Mouse (Mus musculus): ENCODE measurements at regions not wholly inside any gene's neighbourhood (a gene's known extent, or its start where the extent isn't known, plus 50 kb on each side); places are given as distances from the start of the nearest gene placed in this dataset.

GRCm38 (mm10) chr2:30525295-30525694, 51.3 kb upstream of the Ier5l start:
- DNase-seq (ENCODE audit: extremely low read depth, low read depth) = no peak

DNA sequence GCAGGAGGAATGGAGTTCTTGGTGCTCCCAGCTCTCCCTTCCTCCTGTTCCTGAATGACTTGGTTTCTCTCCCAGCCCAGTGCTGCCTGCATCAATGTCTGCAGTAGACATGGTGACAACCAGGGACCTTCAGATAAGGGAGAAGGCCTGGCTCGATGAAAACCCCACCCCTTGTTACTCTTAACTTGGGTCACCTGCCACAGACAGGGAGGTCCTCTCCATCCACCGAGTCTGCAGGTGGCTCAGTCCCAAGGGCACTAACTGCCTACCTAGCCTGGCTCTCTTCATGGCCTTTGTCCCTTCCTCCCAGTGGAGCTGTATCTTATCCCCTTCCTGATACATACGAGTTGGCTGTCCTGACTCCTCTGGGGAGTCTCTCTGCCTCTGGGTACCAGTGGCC, 51.8 kb upstream of the Ier5l start:
- no peak for DNase-seq (ENCODE audit: extremely low read depth, low read depth)

DNA sequence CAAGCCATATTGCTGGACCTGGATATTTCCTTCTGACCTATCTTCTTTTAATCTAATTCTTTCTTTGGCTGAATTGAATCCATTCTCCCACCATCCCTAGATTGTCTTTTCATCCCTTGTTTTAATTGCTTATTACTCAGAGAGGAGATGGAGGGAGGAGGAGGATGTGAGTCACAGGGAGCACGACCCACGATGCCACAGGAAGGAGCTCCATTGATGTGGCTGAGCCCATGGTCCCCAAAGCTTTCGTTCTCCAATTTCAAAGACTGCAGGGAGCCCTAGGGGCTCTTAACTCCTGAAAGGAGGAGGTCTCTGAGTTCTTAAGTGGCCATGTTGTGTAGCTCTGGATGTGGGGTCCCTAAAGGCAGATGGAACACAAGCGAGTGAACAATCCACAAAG, 53.5 kb upstream of the Ier5l start:
- no peak for DNase-seq (ENCODE audit: extremely low read depth, low read depth)

- no peak for DNase-seq (ENCODE audit: extremely low read depth, low read depth)
Observed at GRCm38 (mm10) chr2:30532948-30533347, 58.9 kb upstream of the Ier5l start.

GRCm38 (mm10) chr2:30533367-30533766, 59.3 kb upstream of the Ier5l start:
- DNase-seq (ENCODE audit: extremely low read depth, low read depth) = no peak

DNA sequence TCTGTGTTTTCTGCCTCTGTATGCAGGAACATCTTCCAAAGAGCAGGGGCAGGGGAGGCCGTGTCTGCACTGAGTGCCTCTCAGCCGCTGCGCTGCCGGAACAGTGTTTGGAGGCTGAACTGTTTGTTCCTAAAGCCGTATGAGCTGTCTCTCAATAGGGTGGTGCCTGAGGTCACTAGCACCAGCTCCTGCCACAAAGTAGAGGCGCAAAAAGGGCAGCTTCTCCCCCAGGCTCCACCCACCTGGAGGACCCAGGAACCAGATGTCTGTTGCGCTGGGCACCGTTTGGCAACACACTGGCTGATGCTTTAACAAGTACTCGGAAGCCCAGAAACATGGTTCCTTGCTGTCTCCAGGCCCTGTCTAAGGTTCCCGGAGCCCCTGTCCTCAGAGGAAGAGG, 60.4 kb upstream of the Cstad start:
- no peak for DNase-seq (ENCODE audit: extremely low read depth, low read depth)

GRCm38 (mm10) chr2:30539305-30539704, 55.5 kb upstream of the Cstad start:
- no peak for DNase-seq (ENCODE audit: extremely low read depth, low read depth)

DNA sequence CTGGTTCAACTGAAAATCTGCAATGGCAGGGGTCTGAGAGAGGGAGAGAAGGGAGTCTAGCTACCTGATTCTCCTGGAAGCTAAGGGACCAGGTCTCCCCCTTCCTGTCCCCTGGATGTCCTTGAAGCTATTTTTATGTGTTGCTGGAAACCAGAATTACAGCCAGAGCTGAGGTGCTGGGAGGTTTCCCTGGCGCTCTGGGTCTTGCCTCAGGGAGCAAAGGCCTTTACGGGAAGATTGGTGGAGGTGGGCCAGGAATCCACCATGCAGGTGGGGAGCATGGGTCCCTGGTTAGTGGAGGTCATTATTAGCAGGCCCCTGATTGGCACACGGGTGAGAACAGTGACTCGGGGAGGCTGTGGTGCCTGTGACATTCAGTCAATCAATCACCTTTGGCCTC, 53.3 kb upstream of the Cstad start:
- DNase-seq (ENCODE audit: extremely low read depth, low read depth) = no peak

DNA sequence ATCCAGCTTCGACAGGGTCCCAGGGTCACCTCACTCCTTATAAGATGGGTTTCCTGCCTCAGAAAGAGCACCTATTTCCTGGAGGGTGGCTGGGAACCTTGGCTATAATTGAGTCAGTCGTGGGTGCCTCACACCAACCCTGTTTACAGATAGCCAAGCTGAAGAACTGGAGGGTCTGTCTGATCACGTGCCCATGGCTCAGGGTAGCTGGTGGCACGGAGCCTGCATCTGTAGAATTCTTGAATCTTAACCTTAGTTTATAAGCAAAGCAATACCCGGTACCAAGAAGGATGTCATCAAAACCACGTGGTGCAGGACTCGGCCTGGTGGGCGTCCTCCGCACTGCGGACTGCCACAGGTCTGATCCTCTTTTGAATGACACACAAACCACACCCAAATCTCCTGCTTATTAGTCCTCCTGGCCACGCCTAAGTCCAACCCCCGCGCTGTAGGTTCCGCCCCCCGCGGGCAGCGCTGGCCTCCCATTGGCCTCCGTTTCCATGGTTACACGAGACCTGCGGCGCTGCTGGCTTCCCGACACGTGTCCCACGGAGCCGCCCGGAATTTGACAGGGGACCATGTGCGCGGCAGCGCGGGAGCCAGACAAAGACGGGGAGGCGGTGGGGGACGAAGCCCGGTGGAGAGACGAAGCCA, 49.9 kb upstream of the Cstad start:
- DNase-seq (ENCODE audit: extremely low read depth, low read depth) = peak; percentile 83
